Mouse (Mus musculus): ENCODE measurements around the gene Daam1.

GRCm38 (mm10) chr12:71961671-71962070 lies 130.8 kb downstream of the Daam1 start:
- TF ChIP-seq CTCF (IDR thresholded peaks at IDR 0.05; ENCODE audit: extremely low read depth, insufficient read depth, low read length) (no peak), POLR2A (IDR thresholded peaks at IDR 0.05; ENCODE audit: extremely low read depth, insufficient read depth, low read length) (no peak)

All from cortical plate, adult 2 months (tissue).